Mouse (Mus musculus) heart, embryonic 15.5 days (tissue): ENCODE results near the gene Ripor2. TPM values are rescaled to one million over a fixed set of nuclear protein-coding genes. Genes with fewer than 3 reads are reported as not detected.

Source experiments
- ATAC-seq: fragments of 200-750 bp; cut with Nextera tagmentation; replicated peaks from 2 replicates; pipeline ENCODE4 v1.8.0; 2017; ENCODE audit warnings: low read depth, moderate TSS enrichment; ENCODE audit not compliant: insufficient number of reproducible peaks, insufficient read depth, low FRiP score
- H3K27ac ChIP-seq: fragments of 300-500 bp; sonication (generic); 2 replicates; pipeline ENCODE4 v1.5.1; 2015; ENCODE audit warnings: mild to moderate bottlenecking, inconsistent platforms
- H3K27me3 ChIP-seq: fragments of 300-500 bp; sonication (generic); 2 replicates; pipeline ENCODE4 v1.6.1; 2015; ENCODE audit warnings: inconsistent platforms
- H3K36me3 ChIP-seq: fragments of 300-500 bp; sonication (generic); 2 replicates; pipeline ENCODE4 v1.6.1; 2015; ENCODE audit warnings: mild to moderate bottlenecking, inconsistent platforms
- H3K4me1 ChIP-seq: fragments of 300-500 bp; sonication (generic); replicated peaks from 2 replicates; pipeline ENCODE4 v1.6.1; 2015; ENCODE audit warnings: inconsistent platforms
- H3K4me2 ChIP-seq: fragments of 300-500 bp; sonication (generic); 2 replicates; pipeline ENCODE4 v1.6.1; 2015; ENCODE audit warnings: inconsistent platforms, mild to moderate bottlenecking, moderate library complexity
- H3K4me3 ChIP-seq: fragments of 300-500 bp; sonication (generic); 2 replicates; pipeline ENCODE4 v1.5.1; 2015; ENCODE audit warnings: mild to moderate bottlenecking, inconsistent platforms
- H3K9ac ChIP-seq: fragments of 300-500 bp; sonication (generic); 2 replicates; pipeline ENCODE4 v1.6.1; 2015; ENCODE audit warnings: mild to moderate bottlenecking, inconsistent platforms
- H3K9me3 ChIP-seq: fragments of 300-500 bp; sonication (generic); replicated peaks from 2 replicates; pipeline ENCODE4 v1.6.1; 2016; ENCODE audit warnings: inconsistent platforms
- WGBS: fragments of 180-500 bp; shearing (Covaris S2); methylation state at CpG from one replicate; pipeline ENCODE4 v1.1.7; 2015; ENCODE audit warnings: mixed read lengths; 5-methylcytosine and 5-hydroxymethylcytosine counted together
- polyA plus RNA-seq: library from polyadenylated mRNA; unstranded; fragments of >200 nt; fragmentation: Nextera tagmentation; extraction: Ambion mirVana; gene quantifications from 2 replicates; pipeline ENCODE4 v1.2.1, GENCODE M21; 2015

Ripor2 gene
- polyA plus RNA-seq: 14.5 and 16.0 TPM in 2 replicates

GRCm38 (mm10) chr13:24581833-24582232 lies at the start of gene Ripor2:
Gene Ripor2, plus strand, starts transcription at chr13:24582189.
- Histone ChIP-seq H3K9ac (no peak within 1 kb of the TSS), H3K4me1 (peaks cover 16% of the 10 kb centered on the region), H3K27me3 (no peaks in the 10 kb centered on the region), H3K4me2 (no peak within 1 kb of the TSS), H3K9me3 (no peaks in the 10 kb centered on the region), H3K4me3 (no peak within 1 kb of the TSS), H3K27ac (no peak within 1 kb of the TSS), H3K36me3 (no peaks in the 10 kb centered on the region)
- no peak for ATAC-seq
- WGBS: 82% methylated on average over 10 of the region's 10 CpGs

- Histone ChIP-seq H3K27me3 (no peaks in the 10 kb centered on the region), H3K4me2 (no peak overlapping the region), H3K27ac (no peak overlapping the region), H3K36me3 (no peaks in the 10 kb centered on the region), H3K4me3 (no peak overlapping the region), H3K9me3 (no peaks in the 10 kb centered on the region), H3K4me1 (peaks cover 14% of the 10 kb centered on the region), H3K9ac (no peak overlapping the region)
- no peak for ATAC-seq
- WGBS: 68% methylated on average over 6 of the region's 6 CpGs
These were observed 45.3 kb upstream of the Ripor2 start for GRCm38 (mm10) chr13:24536531-24537167.

GRCm38 (mm10) chr13:24538012-24538411 lies 44.0 kb upstream of the Ripor2 start:
- WGBS: 78% methylated on average over 2 of the region's 2 CpGs
- Histone ChIP-seq H3K4me2 (no peak overlapping the region), H3K36me3 (no peaks in the 10 kb centered on the region), H3K4me3 (no peak overlapping the region), H3K27ac (peak overlapping the region; percentile 73; the same call in 1 of the 2 replicates), H3K4me1 (peaks cover 14% of the 10 kb centered on the region), H3K9ac (no peak overlapping the region), H3K9me3 (no peaks in the 10 kb centered on the region), H3K27me3 (no peaks in the 10 kb centered on the region)
- no peak for ATAC-seq

GRCm38 (mm10) chr13:24538941-24539340 lies 43.0 kb upstream of the Ripor2 start:
- Histone ChIP-seq H3K9me3 (no peaks in the 10 kb centered on the region), H3K27me3 (no peaks in the 10 kb centered on the region), H3K4me3 (no peak overlapping the region), H3K4me1 (peaks cover 14% of the 10 kb centered on the region), H3K36me3 (no peaks in the 10 kb centered on the region), H3K4me2 (no peak overlapping the region; the same call in 1 of the 2 replicates), H3K9ac (no peak overlapping the region), H3K27ac (peak overlapping the region; percentile 73)
- ATAC-seq: peak; percentile 79
- WGBS: 33% methylated on average over 5 of the region's 5 CpGs

- Histone ChIP-seq H3K36me3 (no peaks in the 10 kb centered on the region), H3K27me3 (no peaks in the 10 kb centered on the region), H3K4me2 (no peak overlapping the region), H3K9ac (no peak overlapping the region), H3K9me3 (no peaks in the 10 kb centered on the region), H3K27ac (no peak overlapping the region), H3K4me3 (no peak overlapping the region), H3K4me1 (peaks cover 25% of the 10 kb centered on the region)
- WGBS: 22% methylated on average over 1 of the region's 1 CpGs
- no peak for ATAC-seq
These were observed 36.3 kb upstream of the Ripor2 start for GRCm38 (mm10) chr13:24545677-24546076.

GRCm38 (mm10) chr13:24546801-24547459 lies 35.1 kb upstream of the Ripor2 start:
- Histone ChIP-seq H3K36me3 (no peaks in the 10 kb centered on the region), H3K27me3 (no peaks in the 10 kb centered on the region), H3K27ac (no peak overlapping the region), H3K4me2 (no peak overlapping the region), H3K9me3 (no peaks in the 10 kb centered on the region), H3K4me1 (peaks cover 37% of the 10 kb centered on the region), H3K9ac (no peak overlapping the region), H3K4me3 (no peak overlapping the region)
- ATAC-seq: no peak
- WGBS: 69% methylated on average over 12 of the region's 12 CpGs

GRCm38 (mm10) chr13:24548911-24549310 lies 33.1 kb upstream of the Ripor2 start:
- H3K9me3 ChIP-seq: no peaks in the 10 kb centered on the region
- H3K9ac ChIP-seq: no peak overlapping the region
- H3K27ac ChIP-seq: 0 out of 2 replicates have a peak overlapping the region, but pooled peaks have one; percentile 37
- H3K27me3 ChIP-seq: no peaks in the 10 kb centered on the region
- H3K36me3 ChIP-seq: no peaks in the 10 kb centered on the region
- H3K4me3 ChIP-seq: no peak overlapping the region
- H3K4me1 ChIP-seq: peaks cover 46% of the 10 kb centered on the region
- no peak for ATAC-seq
- H3K4me2 ChIP-seq: no peak overlapping the region

GRCm38 (mm10) chr13:24551100-24551931 lies 30.7 kb upstream of the Ripor2 start:
- H3K9me3 ChIP-seq: no peaks in the 10 kb centered on the region
- peak; percentile 54; the same call in 1 of the 2 replicates for ATAC-seq
- H3K36me3 ChIP-seq: no peaks in the 10 kb centered on the region
- H3K27me3 ChIP-seq: no peaks in the 10 kb centered on the region
- H3K4me1 ChIP-seq: peaks cover 46% of the 10 kb centered on the region
- H3K9ac ChIP-seq: no peak overlapping the region
- peak overlapping the region; percentile 4; the same call in 1 of the 2 replicates for H3K4me2 ChIP-seq
- H3K27ac ChIP-seq: peak overlapping the region; percentile 26
- WGBS: 22% methylated on average over 9 of the region's 14 CpGs
- no peak overlapping the region for H3K4me3 ChIP-seq

GRCm38 (mm10) chr13:24552039-24552438 lies 29.9 kb upstream of the Ripor2 start:
- WGBS: 57% methylated on average over 4 of the region's 4 CpGs
- Histone ChIP-seq H3K27ac (no peak overlapping the region), H3K4me3 (no peak overlapping the region), H3K4me2 (peak overlapping the region; percentile 4; the same call in 1 of the 2 replicates), H3K9me3 (no peaks in the 10 kb centered on the region), H3K4me1 (peaks cover 43% of the 10 kb centered on the region), H3K9ac (no peak overlapping the region), H3K36me3 (no peaks in the 10 kb centered on the region), H3K27me3 (no peaks in the 10 kb centered on the region)
- no peak for ATAC-seq

- ATAC-seq: no peak
- Histone ChIP-seq H3K4me1 (peaks cover 22% of the 10 kb centered on the region), H3K27me3 (no peaks in the 10 kb centered on the region), H3K9me3 (no peaks in the 10 kb centered on the region), H3K4me3 (no peak overlapping the region), H3K9ac (no peak overlapping the region), H3K27ac (no peak overlapping the region), H3K36me3 (no peaks in the 10 kb centered on the region), H3K4me2 (no peak overlapping the region)
- 89% methylated on average over 5 of the region's 5 CpGs for WGBS
These were observed 20.6 kb upstream of the Ripor2 start for GRCm38 (mm10) chr13:24561391-24561790.

- ATAC-seq: no peak
- H3K9me3 ChIP-seq: no peaks in the 10 kb centered on the region
- peaks cover 39% of the 10 kb centered on the region for H3K4me1 ChIP-seq
- 0 out of 2 replicates have a peak overlapping the region, but pooled peaks have one; percentile 19 for H3K9ac ChIP-seq
- H3K27me3 ChIP-seq: no peaks in the 10 kb centered on the region
- whole genome bisulfite sequencing: 42% methylated on average over 8 of the region's 8 CpGs
- peak overlapping the region; percentile 96 for H3K27ac ChIP-seq
- H3K36me3 ChIP-seq: no peaks in the 10 kb centered on the region
- H3K4me3 ChIP-seq: no peak overlapping the region
- no peak overlapping the region for H3K4me2 ChIP-seq
These were observed 17.3 kb upstream of the Ripor2 start for GRCm38 (mm10) chr13:24564706-24565105.
